In the genomic region with DNA sequence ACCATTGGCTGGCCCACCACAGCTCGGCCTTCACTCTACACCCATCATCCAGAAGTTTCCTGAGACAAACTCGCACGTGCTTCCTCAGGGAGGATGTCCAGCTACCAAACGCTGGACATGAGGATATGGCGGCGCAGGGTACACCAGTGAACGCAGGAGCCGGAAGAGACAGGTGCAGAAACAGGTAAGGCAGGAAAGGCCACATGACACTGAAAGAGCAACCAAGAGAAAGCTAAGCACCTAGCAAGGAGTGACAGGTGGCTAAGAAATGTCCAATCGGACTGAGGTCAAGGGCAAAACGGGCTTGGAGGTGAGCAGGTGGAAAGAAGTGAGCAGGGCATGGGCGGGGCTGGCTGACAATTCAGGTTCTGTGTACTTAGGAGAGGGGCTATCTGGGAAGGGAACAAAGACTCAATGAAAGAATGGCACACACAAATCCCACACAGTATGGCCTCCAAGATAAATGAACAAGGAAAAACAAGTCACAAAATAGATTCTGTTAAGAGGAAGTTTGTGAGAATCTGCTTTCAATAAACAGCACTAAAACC, we compare ENCODE assay signal across 28 mouse cellular contexts. TPM values are rescaled to one million over a fixed set of nuclear protein-coding genes. Genes with fewer than 3 reads are reported as not detected.
DNase-seq lines count a peak whose midpoint lies in the region; ATAC-seq lines count a peak whose summit lies in the region.
"Had no signal": no experiment of that assay in that cellular context is flagged by ENCODE, and none has a peak within 500 bp of the region (broad histone marks: within the 10 kb centered on the region; RNA-seq: fewer than 3 reads in every experiment).

No protein-coding gene starts in this region.

- H3K4me3 ChIP-seq in stomach, embryonic 16.5 days (replicated peaks; ENCODE audit: low read length), result no peak overlapping the region
- no peak overlapping the region for H3K4me3 ChIP-seq in forebrain, embryonic 15.5 days
- H3K4me3 ChIP-seq: forebrain, embryonic 10.5 days; forebrain, embryonic 13.5 days; heart, embryonic 12.5 days; heart, embryonic 15.5 days; hindbrain, embryonic 15.5 days had no signal

- WGBS in stomach, embryonic 16.5 days, result 67% methylated on average over 11 of the region's 11 CpGs
- WGBS in forebrain, embryonic 15.5 days, result 90% methylated on average over 11 of the region's 11 CpGs

- H3K9ac ChIP-seq in stomach, embryonic 16.5 days (ENCODE audit: low read length), result no peak overlapping the region
- no peak overlapping the region for H3K9ac ChIP-seq in forebrain, embryonic 15.5 days (replicated peaks)
- H3K9ac ChIP-seq: forebrain, embryonic 13.5 days; forebrain, postnatal 0 days; heart, embryonic 12.5 days; heart, embryonic 15.5 days; hindbrain, embryonic 15.5 days had no signal

- no peak; the same call in 1 of the 2 replicates for ATAC-seq in stomach, embryonic 16.5 days (ENCODE audit: insufficient read depth, low FRiP score)
- ATAC-seq in forebrain, embryonic 15.5 days (replicated peaks), result no peak
- ATAC-seq: activated CD4-positive, CD25-positive, alpha-beta regulatory T cell, adult 4 months; CD4-positive, CD25-positive, alpha-beta regulatory T cell, adult 4 months; forebrain, embryonic 13.5 days; forebrain, postnatal 0 days; Patski had no signal

- H3K9me3 ChIP-seq in stomach, embryonic 16.5 days (replicated peaks; ENCODE audit: control insufficient read depth, low read length), result no peaks in the 10 kb centered on the region
- no peaks in the 10 kb centered on the region for H3K9me3 ChIP-seq in forebrain, embryonic 15.5 days
- H3K9me3 ChIP-seq: forebrain, embryonic 10.5 days; forebrain, embryonic 13.5 days; G1E; heart, embryonic 12.5 days; heart, embryonic 15.5 days; hindbrain, embryonic 15.5 days had no signal

- H3K27me3 ChIP-seq in stomach, embryonic 16.5 days (ENCODE audit: control insufficient read depth, insufficient read depth, low read length), result no peaks in the 10 kb centered on the region
- no peaks in the 10 kb centered on the region for H3K27me3 ChIP-seq in forebrain, embryonic 15.5 days
- H3K27me3 ChIP-seq: forebrain, embryonic 13.5 days; heart, embryonic 15.5 days; hindbrain, embryonic 15.5 days; Patski had no signal

- no peaks in the 10 kb centered on the region for H3K4me1 ChIP-seq in stomach, embryonic 16.5 days (ENCODE audit: control insufficient read depth, insufficient read depth, low read length)
- H3K4me1 ChIP-seq in forebrain, embryonic 15.5 days, result no peaks in the 10 kb centered on the region
- H3K4me1 ChIP-seq: forebrain, embryonic 10.5 days; forebrain, embryonic 13.5 days; heart, embryonic 12.5 days; heart, embryonic 15.5 days had no signal

- no peaks in the 10 kb centered on the region for H3K36me3 ChIP-seq in stomach, embryonic 16.5 days (ENCODE audit: control insufficient read depth, insufficient read depth, low read length)
- no peaks in the 10 kb centered on the region for H3K36me3 ChIP-seq in forebrain, embryonic 15.5 days
- H3K36me3 ChIP-seq: forebrain, embryonic 10.5 days; G1E; heart, embryonic 12.5 days; heart, embryonic 15.5 days; hindbrain, embryonic 15.5 days had no signal

- 0 out of 2 replicates have a peak overlapping the region, but pooled peaks have one; percentile 1 for H3K4me2 ChIP-seq in stomach, embryonic 16.5 days (ENCODE audit: low read depth, low read length)
- H3K4me2 ChIP-seq in forebrain, embryonic 15.5 days (replicated peaks), result no peak overlapping the region
- H3K4me2 ChIP-seq: forebrain, embryonic 13.5 days; heart, embryonic 12.5 days; heart, embryonic 15.5 days; hindbrain, embryonic 15.5 days had no signal

- peak; percentile 38 for DNase-seq in ES-CJ7 (ENCODE audit: low read depth, low spot score)
- peak; percentile 44 for DNase-seq in ZHBTc4 (ENCODE audit: low read depth, low spot score)
- no peak for DNase-seq in liver
- DNase-seq in kidney, adult 9 months, result no peak
- DNase-seq: adrenal gland, adult 8-10 months; adrenal gland, postnatal 25 days; cerebellum, adult 18-20 months; cerebellum, adult 9-10 months; cerebellum, postnatal 14 days; forebrain, postnatal 0 days; gastrocnemius, postnatal 25 days; heart, adult 18-20 months; heart, postnatal 10 days; heart, postnatal 36 days had no signal

- peak overlapping the region; percentile 38; the same call in 1 of the 2 replicates for H3K27ac ChIP-seq in stomach, embryonic 16.5 days (ENCODE audit: low read length)
- no peak overlapping the region for H3K27ac ChIP-seq in forebrain, embryonic 15.5 days (replicated peaks)
- H3K27ac ChIP-seq: forebrain, embryonic 10.5 days; forebrain, embryonic 13.5 days; heart, embryonic 15.5 days; hindbrain, embryonic 15.5 days had no signal

RNA-seq across cellular contexts. Expression of gene Cldn14, which starts 47.5 kb away (rescaled TPM):
- 0.14 TPM in 1 of 2 replicates, not detected in the other for polyA plus RNA-seq in stomach, embryonic 16.5 days (2015; fragmentation: Nextera tagmentation; extraction: Ambion mirVana)
- not detected in 2 replicates for polyA plus RNA-seq in forebrain, embryonic 15.5 days (2015; fragmentation: Nextera tagmentation; extraction: Ambion mirVana)
- polyA plus RNA-seq: activated CD4-positive, CD25-positive, alpha-beta regulatory T cell, adult 4 months; C2C12; CD4-positive, CD25-positive, alpha-beta regulatory T cell, adult 4 months; embryonic facial prominence, embryonic 11.5 days; forebrain, embryonic 10.5 days; forebrain, embryonic 13.5 days; forebrain, postnatal 0 days; G1E; heart, embryonic 12.5 days; heart, embryonic 15.5 days; hindbrain, embryonic 11.5 days; hindbrain, embryonic 15.5 days; Patski had no signal

Comparison
In these comparisons a context has a peak if more than half of its experiments do, and no peak if none do; other contexts are left out.
1. DNase-seq: peak in ES-CJ7 (single experiment) and ZHBTc4 (single experiment); none in liver (single experiment) and kidney, adult 9 months (single experiment).